Mouse (Mus musculus) neural tube, embryonic 15.5 days (tissue): ENCODE data around the gene Abcb4. TPM values are rescaled to one million over a fixed set of nuclear protein-coding genes. Genes with fewer than 3 reads are reported as not detected.
"Not testable (repeated sequence)": the region's sequence is repeated elsewhere in the genome, so short reads cannot be mapped to it uniquely, and the experiment has no call there.

Experiments used
- ATAC-seq: fragments of 200-750 bp; cut with Nextera tagmentation; 2 replicates; pipeline ENCODE4 v1.8.0; 2017; ENCODE audit warnings: mild to moderate bottlenecking, moderate TSS enrichment, moderate library complexity; ENCODE audit not compliant: low FRiP score
- H3K27ac ChIP-seq: fragments of 300-500 bp; sonication (generic); replicated peaks from 2 replicates; pipeline ENCODE4 v1.5.1; 2015; ENCODE audit warnings: mild to moderate bottlenecking, inconsistent platforms
- H3K27me3 ChIP-seq: fragments of 300-500 bp; sonication (generic); replicated peaks from 2 replicates; pipeline ENCODE4 v1.6.1; 2015; ENCODE audit warnings: inconsistent platforms
- H3K36me3 ChIP-seq: fragments of 300-500 bp; sonication (generic); 2 replicates; pipeline ENCODE4 v1.6.1; 2015; ENCODE audit warnings: inconsistent platforms
- H3K4me1 ChIP-seq: fragments of 300-500 bp; sonication (generic); 2 replicates; pipeline ENCODE4 v1.6.1; 2015; ENCODE audit warnings: inconsistent platforms
- H3K4me2 ChIP-seq: fragments of 300-500 bp; sonication (generic); 2 replicates; pipeline ENCODE4 v1.6.1; 2015; ENCODE audit warnings: inconsistent platforms, mild to moderate bottlenecking, moderate library complexity
- H3K4me3 ChIP-seq: fragments of 300-500 bp; sonication (generic); replicated peaks from 2 replicates; pipeline ENCODE4 v1.5.1; 2015; ENCODE audit warnings: mild to moderate bottlenecking, inconsistent platforms
- H3K9ac ChIP-seq: fragments of 300-500 bp; sonication (generic); replicated peaks from 2 replicates; pipeline ENCODE4 v1.6.1; 2015; ENCODE audit warnings: mild to moderate bottlenecking, inconsistent platforms
- H3K9me3 ChIP-seq: fragments of 300-500 bp; sonication (generic); replicated peaks from 2 replicates; pipeline ENCODE4 v1.6.1; 2016; ENCODE audit warnings: inconsistent platforms
- WGBS: fragments of 180-500 bp; shearing (Covaris S2); methylation state at CpG from one replicate; pipeline ENCODE4 v1.1.7; 2015; ENCODE audit warnings: mixed read lengths; 5-methylcytosine and 5-hydroxymethylcytosine counted together
- polyA plus RNA-seq: library from polyadenylated mRNA; unstranded; fragments of >200 nt; fragmentation: Nextera tagmentation; extraction: Ambion mirVana; gene quantifications from 2 replicates; pipeline ENCODE4 v1.2.1, GENCODE M21; 2015

Abcb4 gene
- polyA plus RNA-seq, 1 experiment from 2014 or later, result 0.87 TPM

DNA sequence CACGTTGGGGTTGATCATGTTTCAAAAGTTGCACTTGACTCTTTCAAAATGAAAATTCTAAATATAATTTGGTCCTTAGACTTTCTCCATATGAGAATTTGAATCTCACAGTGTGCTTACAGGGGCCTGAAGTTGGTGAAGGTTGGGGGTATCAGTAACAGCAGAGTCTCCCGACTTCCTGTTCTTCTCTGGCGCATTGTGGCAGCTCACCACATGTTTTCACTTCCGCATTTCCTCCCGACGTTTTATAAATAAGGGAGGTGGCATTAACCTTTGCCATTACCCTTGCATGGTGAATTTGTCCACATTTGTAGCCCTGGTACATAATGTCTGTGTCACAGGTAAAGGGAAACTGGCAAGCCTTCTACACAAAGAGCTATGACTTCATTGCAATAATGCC lies 23.6 kb downstream of the Abcb4 start:
- no peak overlapping the region for H3K9ac ChIP-seq
- H3K4me2 ChIP-seq, result no peak overlapping the region
- no peaks in the 10 kb centered on the region for H3K36me3 ChIP-seq
- no peaks in the 10 kb centered on the region for H3K4me1 ChIP-seq
- H3K27me3 ChIP-seq, result no peaks in the 10 kb centered on the region
- H3K9me3 ChIP-seq, result no peaks in the 10 kb centered on the region
- no peak overlapping the region for H3K4me3 ChIP-seq
- WGBS, result 84% methylated on average over 6 of the region's 6 CpGs
- no peak overlapping the region for H3K27ac ChIP-seq
- no peak for ATAC-seq

DNA sequence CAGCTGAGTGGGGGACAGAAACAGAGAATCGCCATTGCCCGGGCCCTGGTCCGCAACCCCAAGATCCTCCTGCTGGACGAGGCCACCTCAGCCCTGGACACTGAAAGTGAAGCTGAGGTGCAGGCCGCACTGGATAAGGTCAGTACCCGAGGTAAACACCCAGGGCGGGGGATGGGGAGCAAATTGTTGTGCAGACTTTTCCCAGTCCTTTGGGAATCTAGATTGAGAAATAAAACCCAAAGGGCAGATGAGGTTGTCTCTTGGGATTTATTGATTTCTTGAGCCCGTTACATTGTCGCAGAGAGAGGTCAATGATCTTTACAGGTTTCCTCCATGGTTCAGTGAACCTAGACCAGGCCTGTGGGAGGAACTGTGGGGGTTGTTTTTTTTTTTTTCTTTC lies 34.9 kb downstream of the Abcb4 start:
- no peak overlapping the region for H3K4me3 ChIP-seq
- ATAC-seq, result no peak
- H3K27me3 ChIP-seq, result no peaks in the 10 kb centered on the region
- H3K36me3 ChIP-seq, result no peaks in the 10 kb centered on the region
- H3K9ac ChIP-seq, result no peak overlapping the region
- H3K4me2 ChIP-seq, result no peak overlapping the region
- H3K9me3 ChIP-seq, result no peaks in the 10 kb centered on the region
- no peaks in the 10 kb centered on the region for H3K4me1 ChIP-seq
- H3K27ac ChIP-seq, result no peak overlapping the region
- WGBS, result 86% methylated on average over 9 of the region's 9 CpGs

DNA sequence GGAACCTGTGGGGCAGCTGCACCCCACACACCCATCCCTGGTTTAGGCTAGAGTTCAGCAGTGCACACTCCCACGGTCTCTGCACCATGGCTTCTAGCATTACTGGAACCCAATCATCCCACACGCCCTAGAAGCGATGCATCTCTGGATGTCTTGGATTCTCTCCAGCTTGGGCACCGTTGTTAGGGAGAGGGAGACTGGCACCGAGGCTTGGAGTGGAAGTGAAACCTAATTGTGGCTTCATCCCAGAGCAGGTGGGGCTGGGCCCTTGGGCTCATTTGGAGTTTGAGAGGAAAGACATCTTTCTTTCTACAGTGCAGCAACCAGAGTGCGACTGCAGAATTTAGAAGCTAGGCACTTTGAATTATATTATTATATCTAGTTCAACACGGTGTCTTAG lies 44.4 kb downstream of the Abcb4 start:
- no peak overlapping the region for H3K9ac ChIP-seq
- no peaks in the 10 kb centered on the region for H3K36me3 ChIP-seq
- ATAC-seq, result no peak
- no peak overlapping the region for H3K27ac ChIP-seq
- WGBS, result 89% methylated on average over 7 of the region's 7 CpGs
- no peak overlapping the region for H3K4me2 ChIP-seq
- no peaks in the 10 kb centered on the region for H3K27me3 ChIP-seq
- H3K9me3 ChIP-seq, result no peaks in the 10 kb centered on the region
- no peaks in the 10 kb centered on the region for H3K4me1 ChIP-seq
- no peak overlapping the region for H3K4me3 ChIP-seq

DNA sequence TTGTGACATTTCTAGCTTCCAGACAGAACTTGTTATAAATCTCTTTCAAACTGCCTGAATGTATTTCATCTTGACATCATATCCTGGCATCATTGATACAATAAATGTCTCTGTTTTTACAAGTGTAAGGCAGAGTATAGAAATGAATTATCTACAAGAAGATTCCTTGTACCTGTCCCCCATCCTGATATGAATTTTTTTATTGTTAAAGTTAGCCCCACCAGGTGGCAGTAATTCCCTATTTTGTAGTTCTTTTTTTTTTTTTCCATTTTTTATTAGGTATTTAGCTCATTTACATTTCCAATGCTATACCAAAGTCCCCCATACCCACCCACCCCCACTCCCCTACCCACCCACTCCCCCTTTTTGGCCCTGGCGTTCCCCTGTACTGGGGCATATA lies 47.7 kb downstream of the Abcb4 start:
- H3K4me1 ChIP-seq, H3K9ac ChIP-seq, H3K4me3 ChIP-seq, H3K27me3 ChIP-seq, H3K9me3 ChIP-seq, ATAC-seq, H3K36me3 ChIP-seq, H3K27ac ChIP-seq, H3K4me2 ChIP-seq: not testable (repeated sequence)
- no CpG with 5 or more reads among the region's 1 CpGs for WGBS

DNA sequence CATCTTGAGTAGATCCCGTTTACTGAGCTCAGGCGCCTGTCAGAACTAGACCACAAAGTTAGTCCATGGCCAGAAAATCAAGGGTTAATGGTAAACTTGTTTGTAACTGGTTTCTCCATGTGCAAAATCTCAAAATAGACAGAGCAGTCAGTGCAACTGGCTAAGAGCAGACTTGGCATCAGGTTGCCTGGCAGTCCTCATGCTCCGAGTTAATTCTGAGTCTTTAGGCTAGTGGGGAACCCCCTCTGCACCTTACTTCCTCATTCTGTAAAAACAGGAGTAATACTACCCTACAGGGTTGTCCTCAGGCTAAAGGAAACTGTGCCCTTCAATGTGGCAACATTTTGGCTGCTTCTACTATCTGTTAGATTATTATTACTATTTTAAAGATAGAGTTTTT lies 50.3 kb downstream of the Abcb4 start:
- no peak overlapping the region for H3K27ac ChIP-seq
- no peak overlapping the region for H3K9ac ChIP-seq
- no peaks in the 10 kb centered on the region for H3K36me3 ChIP-seq
- H3K4me1 ChIP-seq, result no peaks in the 10 kb centered on the region
- H3K4me3 ChIP-seq, result no peak overlapping the region
- no peak for ATAC-seq
- no peak overlapping the region for H3K4me2 ChIP-seq
- H3K9me3 ChIP-seq, result no peaks in the 10 kb centered on the region
- 89% methylated on average over 3 of the region's 3 CpGs for WGBS
- no peaks in the 10 kb centered on the region for H3K27me3 ChIP-seq

DNA sequence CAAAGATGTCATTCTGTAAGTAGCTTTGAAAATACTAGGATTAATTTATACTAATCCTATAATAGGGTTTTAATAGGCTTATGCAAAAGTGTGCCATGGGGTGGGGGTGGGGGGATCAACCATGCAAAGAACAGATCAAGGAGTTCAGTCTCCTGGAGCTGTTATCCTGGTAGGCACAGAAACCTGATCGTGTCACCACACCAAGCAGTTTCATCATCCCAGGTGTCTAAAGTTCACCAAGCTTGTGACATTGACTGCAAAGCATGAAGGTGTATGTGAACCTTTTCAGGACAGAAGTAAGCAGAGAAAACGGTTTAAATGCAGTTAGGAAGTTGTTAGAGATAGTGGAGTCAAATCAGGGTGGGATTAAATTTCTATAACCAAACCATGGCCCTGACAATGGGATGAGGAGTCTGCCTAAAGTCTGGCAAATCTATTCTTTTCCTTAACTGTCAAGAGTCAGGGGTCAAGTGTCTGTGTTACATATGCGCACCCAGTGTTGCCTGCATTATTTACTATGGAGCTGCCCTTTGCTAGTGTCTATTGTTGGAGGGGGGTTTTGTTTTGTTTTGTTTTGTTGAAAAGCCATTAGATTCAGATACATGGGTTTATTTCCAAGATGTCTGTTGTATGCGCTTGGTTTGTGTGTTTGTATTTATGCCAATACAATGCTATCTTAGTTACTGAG lies 54.0 kb downstream of the Abcb4 start:
- Histone ChIP-seq H3K4me1 (no peaks in the 10 kb centered on the region), H3K4me2 (no peak overlapping the region), H3K4me3 (no peak overlapping the region), H3K9ac (no peak overlapping the region), H3K27me3 (no peaks in the 10 kb centered on the region), H3K27ac (no peak overlapping the region), H3K9me3 (no peaks in the 10 kb centered on the region), H3K36me3 (no peaks in the 10 kb centered on the region)
- no peak for ATAC-seq
- WGBS, result 80% methylated on average over 4 of the region's 4 CpGs

DNA sequence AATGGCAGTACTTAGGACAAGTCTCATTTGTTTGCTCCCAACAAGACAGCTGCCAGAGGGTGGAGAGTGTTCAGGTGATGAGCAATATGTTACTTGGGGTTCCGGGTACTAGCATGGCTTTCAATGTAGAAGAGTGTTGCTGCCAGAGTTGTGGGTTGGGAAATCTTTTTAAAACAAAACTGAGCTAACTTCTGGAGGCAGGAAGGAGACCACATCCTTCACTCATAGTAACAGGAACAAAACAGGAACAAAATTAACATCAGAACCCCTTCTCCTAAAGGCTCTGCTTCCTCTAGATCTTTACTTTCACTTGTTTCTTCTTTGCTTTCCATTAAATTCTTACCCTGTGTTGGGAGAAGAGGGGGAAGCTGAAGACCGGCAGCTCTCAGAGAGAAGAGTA lies 60.1 kb downstream of the Abcb4 start:
- no peaks in the 10 kb centered on the region for H3K27me3 ChIP-seq
- H3K4me3 ChIP-seq, result no peak overlapping the region
- H3K27ac ChIP-seq, result no peak overlapping the region
- ATAC-seq, result no peak
- H3K36me3 ChIP-seq, result no peaks in the 10 kb centered on the region
- WGBS, result 93% methylated on average over 2 of the region's 2 CpGs
- H3K9ac ChIP-seq, result no peak overlapping the region
- no peaks in the 10 kb centered on the region for H3K9me3 ChIP-seq
- no peaks in the 10 kb centered on the region for H3K4me1 ChIP-seq
- H3K4me2 ChIP-seq, result no peak overlapping the region

DNA sequence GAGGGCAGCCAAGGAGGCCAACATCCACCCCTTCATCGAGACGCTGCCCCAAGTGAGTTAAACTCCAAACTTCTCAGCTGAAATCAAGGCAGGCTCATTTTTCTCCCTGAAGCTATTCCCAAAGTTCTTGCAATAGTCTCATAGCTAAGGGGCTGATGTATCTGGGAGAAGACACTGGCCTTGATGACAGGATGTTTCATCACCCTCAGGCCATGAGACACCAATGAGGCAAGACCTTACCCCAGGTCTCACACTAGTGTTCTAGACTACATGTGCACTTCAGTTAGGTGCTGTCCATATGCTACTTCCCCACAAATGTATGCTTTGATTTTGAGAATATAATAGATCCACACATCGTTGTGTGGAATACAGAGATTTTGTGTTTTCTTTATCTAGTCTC lies 62.0 kb downstream of the Abcb4 start:
- Histone ChIP-seq H3K9ac (no peak overlapping the region), H3K9me3 (no peaks in the 10 kb centered on the region), H3K4me1 (no peaks in the 10 kb centered on the region), H3K27me3 (no peaks in the 10 kb centered on the region), H3K4me2 (no peak overlapping the region), H3K27ac (no peak overlapping the region), H3K4me3 (no peak overlapping the region), H3K36me3 (no peaks in the 10 kb centered on the region)
- ATAC-seq, result no peak
- WGBS, result 88% methylated on average over 3 of the region's 3 CpGs

DNA sequence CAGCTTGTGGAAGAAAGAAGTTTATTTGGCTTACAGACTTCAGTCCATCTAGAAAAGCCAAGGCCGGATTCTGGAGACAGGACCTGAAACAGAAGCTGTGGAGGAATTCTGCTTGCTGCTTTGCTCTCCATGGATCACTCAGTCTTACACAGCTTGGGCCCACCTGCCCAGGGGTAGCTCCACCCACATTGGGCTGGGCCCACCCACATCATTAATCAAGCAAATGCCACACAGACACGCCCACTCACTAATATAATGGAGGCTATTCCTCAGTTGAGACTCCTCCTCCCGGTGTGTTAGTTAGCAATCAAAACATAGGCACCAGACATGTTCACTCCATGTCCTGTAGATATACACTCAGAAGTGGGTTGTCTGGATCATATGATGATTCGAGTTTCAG lies 67.0 kb downstream of the Abcb4 start:
- no peaks in the 10 kb centered on the region for H3K27me3 ChIP-seq
- H3K4me1 ChIP-seq, result no peaks in the 10 kb centered on the region
- WGBS, result 86% methylated on average over 4 of the region's 4 CpGs
- ATAC-seq, result no peak
- no peak overlapping the region for H3K4me3 ChIP-seq
- no peak overlapping the region for H3K27ac ChIP-seq
- H3K4me2 ChIP-seq, result no peak overlapping the region
- H3K9ac ChIP-seq, result no peak overlapping the region
- H3K36me3 ChIP-seq, result peaks cover 19% of the 10 kb centered on the region
- no peaks in the 10 kb centered on the region for H3K9me3 ChIP-seq

DNA sequence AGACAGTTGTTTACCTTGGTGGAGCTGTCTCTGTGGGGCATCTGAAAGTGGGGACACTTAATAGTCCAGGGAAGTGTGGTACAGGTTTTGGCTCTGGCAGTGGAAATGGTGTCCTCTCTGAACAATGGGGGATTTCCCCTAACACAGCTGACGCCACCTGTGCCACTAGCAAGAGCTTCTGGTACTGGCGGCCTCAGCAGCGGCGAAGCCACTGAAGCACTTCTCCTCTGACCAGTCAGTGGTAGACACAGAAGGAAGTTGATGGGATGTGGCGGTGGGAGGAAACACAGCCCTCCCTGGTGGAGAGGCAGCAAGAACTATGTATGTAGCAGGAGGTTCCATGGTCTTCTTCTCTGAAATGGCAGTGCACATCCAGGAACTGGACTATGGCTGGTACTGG lies 71.0 kb downstream of the Abcb4 start:
- no peak overlapping the region for H3K4me2 ChIP-seq
- no peak overlapping the region for H3K9ac ChIP-seq
- peaks cover 44% of the 10 kb centered on the region for H3K36me3 ChIP-seq
- H3K4me1 ChIP-seq, result no peaks in the 10 kb centered on the region
- no peaks in the 10 kb centered on the region for H3K9me3 ChIP-seq
- no peaks in the 10 kb centered on the region for H3K27me3 ChIP-seq
- no peak overlapping the region for H3K27ac ChIP-seq
- 99% methylated on average over 5 of the region's 5 CpGs for WGBS
- H3K4me3 ChIP-seq, result no peak overlapping the region
- no peak for ATAC-seq

DNA sequence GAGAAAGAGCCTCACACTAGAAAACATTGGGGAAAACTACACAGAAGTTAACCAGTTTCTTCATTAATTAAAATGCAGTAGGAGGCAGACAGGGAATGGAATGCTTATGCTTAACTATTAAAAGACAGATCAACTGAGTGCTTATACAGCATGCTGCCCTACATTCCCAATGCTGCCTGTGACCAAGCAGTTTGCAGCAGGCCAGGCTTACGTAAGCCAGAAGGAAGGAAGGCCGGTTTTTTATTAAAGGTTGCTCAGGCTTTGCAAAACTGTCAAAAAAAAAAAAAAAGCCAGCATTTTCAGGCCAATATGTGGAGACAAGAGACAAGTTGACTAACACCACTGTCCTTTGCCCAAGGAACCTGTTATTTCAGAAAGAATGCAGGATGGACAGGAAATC lies 77.2 kb downstream of the Abcb4 start:
- H3K27ac ChIP-seq, result no peak overlapping the region
- no peak overlapping the region for H3K9ac ChIP-seq
- H3K4me2 ChIP-seq, result no peak overlapping the region
- H3K36me3 ChIP-seq, result peaks cover 48% of the 10 kb centered on the region
- no peak for ATAC-seq
- 90% methylated on average over 2 of the region's 2 CpGs for WGBS
- H3K9me3 ChIP-seq, result no peaks in the 10 kb centered on the region
- H3K4me1 ChIP-seq, result no peaks in the 10 kb centered on the region
- no peak overlapping the region for H3K4me3 ChIP-seq
- no peaks in the 10 kb centered on the region for H3K27me3 ChIP-seq

DNA sequence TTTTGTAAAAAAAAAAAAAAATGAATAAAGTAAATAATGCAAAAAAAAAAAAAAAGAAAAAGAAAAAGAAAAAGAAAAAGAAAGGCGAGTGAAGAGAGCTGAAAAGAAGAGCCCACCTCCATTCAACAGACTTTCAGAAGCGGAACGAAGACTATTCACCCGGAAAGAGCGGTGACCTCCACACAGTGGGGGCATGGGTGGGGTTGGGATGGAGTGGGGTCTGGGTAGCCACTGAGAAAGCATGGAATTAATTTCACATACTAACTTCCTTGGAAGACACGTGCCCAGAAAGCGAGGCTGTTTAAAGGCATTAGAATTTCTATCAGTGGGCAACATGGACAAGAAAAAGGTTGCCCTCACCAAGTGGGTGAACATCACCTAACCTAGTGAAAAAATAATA lies 78.8 kb downstream of the Abcb4 start:
- no peak overlapping the region for H3K27ac ChIP-seq
- no peak overlapping the region for H3K4me3 ChIP-seq
- no peak overlapping the region for H3K4me2 ChIP-seq
- no peaks in the 10 kb centered on the region for H3K27me3 ChIP-seq
- WGBS, result 48% methylated on average over 7 of the region's 7 CpGs
- H3K9me3 ChIP-seq, result no peaks in the 10 kb centered on the region
- ATAC-seq, result no peak
- H3K4me1 ChIP-seq, result no peaks in the 10 kb centered on the region
- H3K9ac ChIP-seq, result no peak overlapping the region
- peaks cover 36% of the 10 kb centered on the region for H3K36me3 ChIP-seq

DNA sequence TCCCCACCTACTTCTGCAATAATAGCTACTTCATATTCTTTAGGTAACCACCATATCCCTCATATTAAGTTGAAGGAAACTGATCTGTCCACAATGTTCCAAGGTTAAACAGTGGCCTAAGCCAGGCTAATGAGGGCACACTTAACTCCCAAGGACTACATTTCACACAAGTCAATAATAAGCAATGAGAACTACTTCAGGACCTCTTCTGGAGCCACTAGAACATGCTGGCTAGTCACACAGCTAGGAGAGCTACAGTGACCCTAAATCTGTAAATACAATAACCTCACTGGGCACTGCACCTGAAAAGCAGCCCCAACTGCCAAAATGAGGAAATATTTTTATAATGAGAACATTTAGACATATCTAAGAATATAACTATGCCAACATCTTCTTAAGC lies 81.2 kb downstream of the Abcb4 start:
- no peaks in the 10 kb centered on the region for H3K27me3 ChIP-seq
- H3K9me3 ChIP-seq, result no peaks in the 10 kb centered on the region
- H3K4me1 ChIP-seq, result no peaks in the 10 kb centered on the region
- no peak overlapping the region for H3K9ac ChIP-seq
- H3K27ac ChIP-seq, result no peak overlapping the region
- peaks cover 22% of the 10 kb centered on the region for H3K36me3 ChIP-seq
- no peak for ATAC-seq
- no peak overlapping the region for H3K4me2 ChIP-seq
- H3K4me3 ChIP-seq, result no peak overlapping the region
